Mouse (Mus musculus) myocyte (in vitro differentiated cells): ENCODE measurements around the gene Mpz. TPM values are rescaled to one million over a fixed set of nuclear protein-coding genes. Genes with fewer than 3 reads are reported as not detected.

Source experiments
- H3K27me3 ChIP-seq: one replicate; pipeline ENCODE4 v1.6.1; 2011; ENCODE audit not compliant: control insufficient read depth, insufficient read depth, insufficient read length
- H3K36me3 ChIP-seq: one replicate; pipeline ENCODE4 v1.6.1; 2011; ENCODE audit not compliant: control insufficient read depth, insufficient read depth
- H3K4me2 ChIP-seq: one replicate; pipeline ENCODE4 v1.6.1; 2011; ENCODE audit warnings: low read depth, control low read depth
- H3K4me3 ChIP-seq: one replicate; pipeline ENCODE4 v1.5.1; 2011; ENCODE audit warnings: mild to moderate bottlenecking, control low read depth, moderate library complexity
- H3K79me2 ChIP-seq: one replicate; pipeline ENCODE4 v1.6.1; 2011; ENCODE audit not compliant: control insufficient read depth, insufficient read depth
- H3ac ChIP-seq: one replicate; pipeline ENCODE4 v1.6.1; 2011; ENCODE audit not compliant: control insufficient read depth, insufficient read length
- CEBPB ChIP-seq: IDR thresholded peaks from 2 replicates; pipeline ENCODE4 v1.6.1; 2011; ENCODE audit warnings: mild to moderate bottlenecking, moderate library complexity; ENCODE audit not compliant: poor library complexity, insufficient read depth, severe bottlenecking
- E2F4 ChIP-seq: IDR thresholded peaks from one replicate; pipeline ENCODE4 v1.6.1; 2011; ENCODE audit warnings: mild to moderate bottlenecking, control low read depth, moderate library complexity; ENCODE audit not compliant: insufficient read depth
- MAX ChIP-seq: IDR thresholded peaks from one replicate; pipeline ENCODE4 v1.6.1; 2011; ENCODE audit warnings: low read depth, mild to moderate bottlenecking, control low read depth
- MYOD1 ChIP-seq, 3 experiments: IDR thresholded peaks; one replicate each; pipeline ENCODE4 v1.6.1; 2011; ENCODE audit warnings: control low read depth in 2 of 3, low read depth in 2 of 3, mild to moderate bottlenecking in 2 of 3, moderate library complexity in 1 of 3; ENCODE audit not compliant: insufficient read length in 2 of 3, control insufficient read depth in 1 of 3
- MYOG ChIP-seq, 3 experiments: IDR thresholded peaks; one replicate each; pipeline ENCODE4 v1.6.1; 2011; ENCODE audit warnings: control low read depth in 2 of 3, low read depth in 2 of 3, mild to moderate bottlenecking in 2 of 3; ENCODE audit not compliant: insufficient read length in 2 of 3, control insufficient read depth in 1 of 3, insufficient read depth in 1 of 3
- POLR2A ChIP-seq: IDR thresholded peaks from one replicate; pipeline ENCODE4 v1.6.1; 2011; ENCODE audit warnings: low read depth, mild to moderate bottlenecking, control low read depth, moderate library complexity; ENCODE audit not compliant: insufficient read length
- POLR2AphosphoS2 ChIP-seq: IDR thresholded peaks from one replicate; pipeline ENCODE4 v1.6.1; 2011; ENCODE audit warnings: low read depth, control low read depth; ENCODE audit not compliant: insufficient read length
- REST ChIP-seq: IDR thresholded peaks from one replicate; pipeline ENCODE4 v1.6.1; 2011; ENCODE audit warnings: mild to moderate bottlenecking, control low read depth, moderate library complexity; ENCODE audit not compliant: insufficient read depth, insufficient read length
- SRF ChIP-seq: IDR thresholded peaks from one replicate; pipeline ENCODE4 v1.6.1; 2011; ENCODE audit warnings: low read depth; ENCODE audit not compliant: control insufficient read depth, insufficient read length
- TCF12 ChIP-seq: IDR thresholded peaks from one replicate; pipeline ENCODE4 v1.6.1; 2011; ENCODE audit warnings: mild to moderate bottlenecking, control low read depth; ENCODE audit not compliant: poor library complexity, insufficient read depth, severe bottlenecking
- TCF3 ChIP-seq: IDR thresholded peaks from one replicate; pipeline ENCODE4 v1.6.1; 2011; ENCODE audit warnings: low read depth, control low read depth; ENCODE audit not compliant: insufficient read length
- USF1 ChIP-seq: IDR thresholded peaks from one replicate; pipeline ENCODE4 v1.6.1; 2011; ENCODE audit warnings: low read depth, mild to moderate bottlenecking, control low read depth, moderate library complexity
- polyA plus RNA-seq: library from polyadenylated mRNA; unstranded; fragments of >200 nt; fragmentation: generic; extraction: Trizol; gene quantifications from one replicate; pipeline ENCODE4 v1.2.1, GENCODE M21; 2012; ENCODE audit warnings: missing spikeins

Gene Mpz
- polyA plus RNA-seq, 1 experiment: 0.11 TPM

GRCm38 (mm10) chr1:171184314-171184713 is 33.8 kb downstream of the Mpz start:
- H3K4me2 ChIP-seq: peak overlapping the region; percentile 78
- no peaks in the 10 kb centered on the region for H3K79me2 ChIP-seq
- no peaks in the 10 kb centered on the region for H3K36me3 ChIP-seq
- TF ChIP-seq CEBPB (peak; percentile 89), USF1 (peak; percentile 4), SRF (no peak)
- no peaks in the 10 kb centered on the region for H3K27me3 ChIP-seq
- H3ac ChIP-seq: no peak overlapping the region
- no peak overlapping the region for H3K4me3 ChIP-seq

GRCm38 (mm10) chr1:171185655-171186054 is 35.1 kb downstream of the Mpz start:
- Histone ChIP-seq H3K27me3 (no peaks in the 10 kb centered on the region), H3K79me2 (no peaks in the 10 kb centered on the region), H3K4me2 (no peak overlapping the region), H3ac (no peak overlapping the region), H3K36me3 (no peaks in the 10 kb centered on the region), H3K4me3 (no peak overlapping the region)
- TF ChIP-seq TCF3 (no peak), CEBPB (no peak), MYOG (IDR thresholded peaks at IDR 0.05; ENCODE audit: control insufficient read depth in 1 of 3, insufficient read depth in 1 of 3, insufficient read length in 2 of 3, low read depth in 2 of 3) (no peak), REST (no peak), POLR2A (no peak), TCF12 (no peak), POLR2AphosphoS2 (no peak), SRF (no peak), MYOD1 (IDR thresholded peaks at IDR 0.05; ENCODE audit: control insufficient read depth in 1 of 3, insufficient read length in 2 of 3, low read depth in 2 of 3) (no peak), E2F4 (no peak), MAX (no peak), USF1 (no peak)

DNA sequence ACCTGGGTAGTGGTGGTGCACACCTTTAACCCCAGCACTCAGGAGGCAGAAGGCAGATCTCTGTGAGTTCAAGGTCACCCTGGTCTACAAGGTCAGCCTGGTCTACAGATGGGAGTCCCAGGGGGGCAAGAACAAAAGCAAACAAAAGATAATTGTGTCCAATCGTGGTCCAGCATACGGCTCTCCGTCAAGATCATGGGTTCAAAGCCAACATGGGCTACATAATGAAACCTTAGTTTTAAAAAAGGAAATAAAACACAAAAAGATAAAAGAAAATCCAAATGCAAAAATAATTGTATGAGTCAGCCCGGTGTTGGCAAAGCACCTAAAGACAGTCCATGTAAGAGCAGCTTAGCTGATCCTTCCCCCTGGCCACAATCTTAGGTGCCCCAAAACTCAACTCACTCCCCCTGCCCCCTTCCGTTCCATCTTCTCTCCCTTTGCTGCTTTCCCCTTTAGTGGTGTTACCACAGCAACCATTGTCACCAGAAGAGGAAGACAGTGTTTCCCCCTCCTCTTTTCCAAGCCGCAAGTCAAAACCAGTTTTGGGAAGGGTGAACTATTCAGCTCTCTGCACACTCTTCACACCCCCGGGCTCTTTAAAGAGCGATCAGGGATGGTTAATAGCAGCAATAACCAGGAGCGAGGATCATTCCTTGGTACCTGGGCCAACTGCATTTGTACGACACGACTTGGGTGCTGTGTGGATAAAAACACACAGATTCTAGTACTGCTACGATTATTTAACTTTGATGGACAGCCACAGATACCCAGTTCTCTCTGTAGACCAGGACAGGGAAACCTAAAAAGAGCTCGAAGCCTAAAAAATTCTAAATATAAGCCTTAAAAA is 37.6 kb downstream of the Mpz start:
- TF ChIP-seq TCF12: no peak
- TF ChIP-seq MAX: no peak
- TF ChIP-seq TCF3: no peak
- no peak for TF ChIP-seq CEBPB
- no peak for TF ChIP-seq USF1
- TF ChIP-seq REST: no peak
- no peak for TF ChIP-seq MYOD1 (IDR thresholded peaks at IDR 0.05; ENCODE audit: control insufficient read depth in 1 of 3, insufficient read length in 2 of 3, low read depth in 2 of 3)
- no peak for TF ChIP-seq SRF
- no peak for TF ChIP-seq MYOG (IDR thresholded peaks at IDR 0.05; ENCODE audit: control insufficient read depth in 1 of 3, insufficient read depth in 1 of 3, insufficient read length in 2 of 3, low read depth in 2 of 3)
- TF ChIP-seq E2F4: no peak
- TF ChIP-seq POLR2AphosphoS2: no peak
- TF ChIP-seq POLR2A: no peak
- Histone ChIP-seq H3K4me2 (no peak overlapping the region), H3K36me3 (no peaks in the 10 kb centered on the region), H3K79me2 (no peaks in the 10 kb centered on the region), H3K27me3 (no peaks in the 10 kb centered on the region), H3ac (no peak overlapping the region), H3K4me3 (no peak overlapping the region)

DNA sequence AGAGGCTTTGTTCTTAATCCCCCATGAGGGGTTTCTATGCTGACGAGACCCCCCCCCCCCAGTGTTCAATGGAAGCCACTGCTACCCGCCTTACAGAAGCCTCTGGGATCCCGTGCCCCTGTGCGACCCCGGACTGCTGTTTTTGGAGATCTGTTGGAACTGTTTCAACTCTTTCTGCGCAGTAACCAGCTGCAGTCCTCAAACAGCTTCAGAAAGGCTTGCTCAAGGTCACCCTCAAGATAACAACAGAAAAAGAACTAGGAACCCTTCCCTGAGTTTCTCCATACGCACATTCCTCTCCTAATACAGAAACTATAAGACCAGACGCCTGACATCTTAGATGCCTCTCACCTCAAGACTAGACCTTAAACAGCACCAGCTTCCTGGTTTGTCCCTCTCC is 38.5 kb downstream of the Mpz start:
- no peak overlapping the region for H3K4me2 ChIP-seq
- no peaks in the 10 kb centered on the region for H3K27me3 ChIP-seq
- no peak overlapping the region for H3K4me3 ChIP-seq
- no peak for TF ChIP-seq POLR2AphosphoS2
- TF ChIP-seq MAX: no peak
- no peak for TF ChIP-seq TCF3
- TF ChIP-seq TCF12: no peak
- no peak for TF ChIP-seq SRF
- TF ChIP-seq MYOD1 (IDR thresholded peaks at IDR 0.05; ENCODE audit: control insufficient read depth in 1 of 3, insufficient read length in 2 of 3, low read depth in 2 of 3): no peak
- TF ChIP-seq USF1: no peak
- TF ChIP-seq REST: no peak
- no peak for TF ChIP-seq MYOG (IDR thresholded peaks at IDR 0.05; ENCODE audit: control insufficient read depth in 1 of 3, insufficient read depth in 1 of 3, insufficient read length in 2 of 3, low read depth in 2 of 3)
- no peak for TF ChIP-seq CEBPB
- no peak for TF ChIP-seq POLR2A
- no peak for TF ChIP-seq E2F4
- no peaks in the 10 kb centered on the region for H3K79me2 ChIP-seq
- no peaks in the 10 kb centered on the region for H3K36me3 ChIP-seq
- H3ac ChIP-seq: no peak overlapping the region

- H3K4me2 ChIP-seq: no peak overlapping the region
- TF ChIP-seq POLR2AphosphoS2: no peak
- TF ChIP-seq USF1: no peak
- TF ChIP-seq MYOD1 (IDR thresholded peaks at IDR 0.05; ENCODE audit: control insufficient read depth in 1 of 3, insufficient read length in 2 of 3, low read depth in 2 of 3): no peak
- TF ChIP-seq MYOG (IDR thresholded peaks at IDR 0.05; ENCODE audit: control insufficient read depth in 1 of 3, insufficient read depth in 1 of 3, insufficient read length in 2 of 3, low read depth in 2 of 3): no peak
- TF ChIP-seq E2F4: no peak
- TF ChIP-seq POLR2A: no peak
- TF ChIP-seq REST: no peak
- TF ChIP-seq MAX: no peak
- no peak for TF ChIP-seq SRF
- no peak for TF ChIP-seq TCF3
- no peak for TF ChIP-seq TCF12
- no peak overlapping the region for H3K4me3 ChIP-seq
These were observed 39.1 kb downstream of the Mpz start for GRCm38 (mm10) chr1:171189476-171190114.

More at GRCm38 (mm10) chr1:171189476-171190114, 39.1 kb downstream of the Mpz start:
- no peak overlapping the region for H3ac ChIP-seq
- H3K27me3 ChIP-seq: no peaks in the 10 kb centered on the region
- no peaks in the 10 kb centered on the region for H3K79me2 ChIP-seq
- H3K36me3 ChIP-seq: no peaks in the 10 kb centered on the region
